1 mouse cellular context compared by ENCODE assay signal in the genomic region with DNA sequence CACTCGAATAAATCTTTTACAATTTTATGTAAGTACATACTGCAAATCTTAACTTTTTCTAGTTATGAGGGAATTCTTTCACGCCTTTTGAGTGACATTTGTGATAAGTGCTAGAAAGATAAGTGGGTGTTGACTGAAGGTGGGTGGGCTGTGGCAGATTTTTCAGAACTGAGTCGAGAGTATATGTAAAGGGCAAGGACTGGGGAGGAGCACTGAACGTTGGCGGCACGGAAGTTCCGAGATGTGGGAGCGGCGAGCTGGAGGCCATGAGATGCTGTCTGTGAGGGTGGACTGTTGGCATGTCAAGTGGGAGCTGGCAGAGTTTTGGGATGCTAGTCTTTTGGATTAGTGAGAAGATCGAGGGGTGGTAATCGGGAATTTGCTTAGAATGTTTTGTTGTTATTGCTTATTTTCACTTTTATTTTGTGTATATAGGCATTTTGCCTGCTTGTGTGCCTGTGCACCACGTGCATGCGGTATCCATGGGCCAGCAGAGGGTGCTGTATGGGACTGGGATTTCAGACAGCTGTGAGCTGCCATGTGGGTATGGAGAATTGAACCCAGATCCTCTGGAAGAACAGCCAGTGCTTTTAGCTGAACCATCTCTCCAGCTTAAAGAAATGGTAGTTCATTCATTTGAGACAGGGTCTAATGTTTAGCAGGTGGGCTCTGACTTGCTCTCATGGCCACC.
TF ChIP-seq lines count a peak whose summit lies in the region.

No protein-coding gene starts in this region.

TF ChIP-seq in MEL, 35 proteins besides CTCF, POLR2A, EP300 and RAD21:
- no peak for TF ChIP-seq BHLHE40 (IDR thresholded peaks at IDR 0.05; ENCODE audit: borderline replicate concordance, low read depth, low read length)
- no peak for TF ChIP-seq ZKSCAN1 (IDR thresholded peaks at IDR 0.05; ENCODE audit: low read depth, low read length)
- no peak for TF ChIP-seq MEF2A (IDR thresholded peaks at IDR 0.05; ENCODE audit: extremely low read depth, insufficient replicate concordance, low read depth, low read length, poor library complexity, severe bottlenecking)
- TF ChIP-seq MAFK (IDR thresholded peaks at IDR 0.05; ENCODE audit: borderline replicate concordance, low read depth, low read length), result no peak
- TF ChIP-seq USF2 (IDR thresholded peaks at IDR 0.05; ENCODE audit: borderline replicate concordance in 1 of 2, insufficient read depth in 1 of 2, low read depth in 1 of 2, low read length in 2 of 2), result no peak
- no peak for TF ChIP-seq TBP (IDR thresholded peaks at IDR 0.05; ENCODE audit: low read depth, low read length)
- no peak for TF ChIP-seq NELFE (IDR thresholded peaks at IDR 0.05; ENCODE audit: low read depth, low read length)
- TF ChIP-seq MXI1 (IDR thresholded peaks at IDR 0.05; ENCODE audit: low read depth, low read length), result no peak
- TF ChIP-seq USF1 (IDR thresholded peaks at IDR 0.05; ENCODE audit: low read depth, low read length), result no peak
- no peak for TF ChIP-seq CHD2 (IDR thresholded peaks at IDR 0.05; ENCODE audit: low read length)
- no peak for TF ChIP-seq POLR2AphosphoS5 (IDR thresholded peaks at IDR 0.05; ENCODE audit: borderline replicate concordance, low read depth, low read length)
- no peak for TF ChIP-seq RCOR1 (IDR thresholded peaks at IDR 0.05; ENCODE audit: low read depth, low read length)
- no peak for TF ChIP-seq ZC3H11A (IDR thresholded peaks at IDR 0.05; ENCODE audit: low read depth, low read length)
- TF ChIP-seq MAZ (IDR thresholded peaks at IDR 0.05; ENCODE audit: low read depth, low read length), result no peak
- no peak for TF ChIP-seq ZMIZ1 (IDR thresholded peaks at IDR 0.05; ENCODE audit: low read depth, low read length)
- no peak for TF ChIP-seq UBTF (IDR thresholded peaks at IDR 0.05; ENCODE audit: borderline replicate concordance, insufficient read depth, low read depth, low read length)
